Mouse (Mus musculus) frontal cortex, adult (tissue): ENCODE measurements around the gene Gm17455.

Experiments used
- ATAC-seq: cut with Nextera tagmentation; 2 replicates; pipeline ENCODE4 v1.9.2; 2017; ENCODE audit warnings: mild to moderate bottlenecking, moderate library complexity, mixed read lengths; ENCODE audit not compliant: low TSS enrichment

Gm17455 gene

DNA sequence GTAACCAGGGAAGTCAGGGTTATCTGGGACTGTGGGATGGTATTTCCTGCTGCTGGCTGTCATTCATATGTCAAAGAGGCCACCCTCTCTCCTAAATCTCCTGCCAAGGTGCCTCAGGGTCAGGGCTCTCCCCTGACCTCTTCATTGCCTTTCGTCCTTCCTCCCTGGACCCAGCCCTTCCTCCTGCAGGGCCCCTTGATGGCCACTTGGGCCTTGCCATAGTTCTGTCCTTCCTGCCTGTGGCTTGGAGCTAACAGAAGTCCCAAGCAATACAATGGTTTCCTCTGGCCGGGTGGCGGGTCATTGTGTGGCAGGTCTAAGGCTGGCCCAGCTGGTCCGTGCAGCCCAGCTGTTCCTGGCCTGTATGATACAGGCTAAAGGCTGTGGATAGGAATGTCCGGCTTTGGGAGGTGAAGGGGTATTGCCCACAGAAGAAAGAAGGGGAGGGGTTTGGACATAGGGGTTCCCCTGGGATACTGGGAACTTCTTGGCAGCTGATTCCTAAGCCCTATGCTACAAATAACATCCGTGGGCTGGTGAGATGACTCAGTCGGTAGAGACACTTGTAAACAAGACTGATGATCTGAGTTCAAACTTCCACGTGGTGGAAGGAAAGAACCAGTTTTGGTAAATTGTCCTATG is 25.5 kb upstream of the Gm17455 start:
- peak; percentile 48; the same call in 1 of the 2 replicates for ATAC-seq

DNA sequence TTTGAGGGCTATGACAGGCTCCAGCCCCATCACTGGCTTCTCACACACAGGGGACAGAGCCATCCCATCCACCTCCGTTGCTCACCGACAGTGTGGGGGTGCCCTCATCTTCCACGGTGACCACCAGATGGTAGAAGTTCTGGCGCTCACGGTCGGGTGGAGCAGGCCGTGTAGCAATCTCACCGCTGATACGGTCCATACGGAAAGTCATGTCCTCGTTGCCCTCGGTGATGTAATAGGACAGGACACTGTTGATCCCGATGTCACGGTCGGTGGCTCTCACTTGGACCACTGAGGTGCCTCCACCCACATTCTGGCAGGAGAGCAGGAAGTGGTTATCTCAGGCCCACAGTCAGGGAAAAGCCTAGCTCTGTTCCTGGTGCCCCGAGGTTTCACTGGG is 22.8 kb upstream of the Gm17455 start:
- ATAC-seq: no peak

GRCm38 (mm10) chr10:60379419-60379957 is 20.0 kb upstream of the Gm17455 start:
- ATAC-seq: no peak

DNA sequence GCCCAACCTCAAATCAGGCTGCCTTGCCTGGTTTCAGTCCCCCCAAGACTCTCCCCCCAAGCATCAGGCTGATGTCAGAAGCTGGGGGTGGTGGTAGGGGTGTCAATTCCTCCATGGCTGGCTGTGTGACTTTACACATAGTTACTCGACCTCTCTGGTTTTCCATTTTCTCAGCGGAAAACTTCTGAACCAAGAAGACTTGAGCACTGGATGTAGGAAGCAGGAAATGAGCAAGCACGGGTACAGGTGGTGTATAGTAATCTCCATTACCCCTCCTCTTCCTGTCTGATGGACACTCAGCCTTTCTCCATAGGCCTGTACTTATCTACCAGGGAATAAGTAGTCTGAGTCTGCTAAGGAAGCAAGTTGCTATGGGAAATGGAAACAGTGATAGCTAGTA is 19.3 kb upstream of the Gm17455 start:
- no peak for ATAC-seq

- no peak for ATAC-seq
These were observed 18.2 kb upstream of the Gm17455 start for GRCm38 (mm10) chr10:60381142-60381925.

DNA sequence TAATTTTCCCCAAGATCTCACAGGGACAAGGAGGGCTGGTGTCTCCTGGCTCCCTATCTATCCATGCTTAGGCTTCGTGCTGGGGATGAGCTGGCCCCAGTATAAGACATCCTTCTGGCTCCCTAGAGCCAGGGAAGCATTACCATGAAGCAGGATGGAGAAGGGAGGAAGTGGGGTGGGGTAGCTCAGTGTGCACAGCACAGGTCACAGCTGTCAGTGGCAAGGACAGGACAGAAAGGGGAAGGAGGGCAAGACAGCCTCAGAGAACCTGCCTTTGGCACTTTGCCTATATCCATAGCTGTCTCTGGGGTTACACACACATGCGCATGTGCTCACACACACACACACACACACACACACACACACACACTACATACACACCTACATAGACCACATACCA is 11.2 kb upstream of the Gm17455 start:
- ATAC-seq: no peak

DNA sequence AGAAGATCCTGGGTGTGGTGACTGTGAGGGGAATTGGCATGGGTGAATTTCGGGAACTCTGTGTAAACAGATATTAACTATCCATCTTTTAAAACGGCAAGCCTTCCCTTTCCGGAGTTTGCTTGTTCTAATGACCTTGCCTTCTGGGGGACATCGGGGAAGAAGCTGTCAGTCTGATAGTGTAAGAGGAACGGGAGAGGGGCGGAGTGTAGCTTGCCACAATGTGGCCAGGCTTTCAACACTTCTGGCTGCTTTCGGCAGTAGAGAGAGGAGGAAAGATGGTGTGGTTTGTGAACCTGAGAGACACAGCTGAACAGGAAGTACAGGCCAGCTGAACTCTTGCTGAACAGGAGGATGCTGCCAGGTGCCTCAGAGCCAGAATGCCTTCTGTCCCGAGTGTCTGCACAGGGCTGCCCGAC is 10.1 kb upstream of the Gm17455 start:
- ATAC-seq: no peak

DNA sequence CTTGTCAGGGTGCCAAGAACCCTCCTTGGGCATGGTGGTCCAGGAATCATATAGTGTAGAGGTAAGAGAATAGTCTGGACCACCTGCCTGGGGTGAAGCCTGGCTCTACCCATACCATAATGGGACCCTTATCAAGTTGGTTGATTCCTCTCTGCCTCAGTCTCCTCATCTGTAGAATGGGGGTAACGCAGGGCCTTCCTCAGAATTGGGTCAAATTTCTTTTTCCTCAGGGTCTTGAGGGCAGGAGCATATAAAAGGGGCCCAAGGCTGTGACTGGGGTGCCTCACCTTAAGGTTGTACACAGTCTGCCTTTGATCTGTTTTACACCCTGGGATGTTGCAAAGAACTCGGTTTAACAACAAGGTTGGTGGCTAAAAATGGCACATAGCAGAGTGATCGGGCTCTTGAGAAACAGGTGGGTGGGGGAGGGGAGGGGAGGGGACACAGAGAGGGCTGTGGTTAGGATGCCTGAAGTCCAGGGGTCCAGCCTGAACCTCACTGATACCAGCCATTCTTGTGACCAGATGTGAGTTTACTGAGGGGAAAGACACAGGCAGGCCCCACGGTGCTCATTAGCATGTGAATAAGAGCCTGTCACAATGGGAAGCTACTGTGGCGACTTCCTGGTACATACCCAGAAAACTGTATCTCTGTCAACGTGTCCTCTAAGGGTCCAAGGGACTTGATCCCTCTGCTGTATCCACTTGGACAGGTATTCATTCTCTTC is 9.2 kb upstream of the Gm17455 start:
- no peak for ATAC-seq

DNA sequence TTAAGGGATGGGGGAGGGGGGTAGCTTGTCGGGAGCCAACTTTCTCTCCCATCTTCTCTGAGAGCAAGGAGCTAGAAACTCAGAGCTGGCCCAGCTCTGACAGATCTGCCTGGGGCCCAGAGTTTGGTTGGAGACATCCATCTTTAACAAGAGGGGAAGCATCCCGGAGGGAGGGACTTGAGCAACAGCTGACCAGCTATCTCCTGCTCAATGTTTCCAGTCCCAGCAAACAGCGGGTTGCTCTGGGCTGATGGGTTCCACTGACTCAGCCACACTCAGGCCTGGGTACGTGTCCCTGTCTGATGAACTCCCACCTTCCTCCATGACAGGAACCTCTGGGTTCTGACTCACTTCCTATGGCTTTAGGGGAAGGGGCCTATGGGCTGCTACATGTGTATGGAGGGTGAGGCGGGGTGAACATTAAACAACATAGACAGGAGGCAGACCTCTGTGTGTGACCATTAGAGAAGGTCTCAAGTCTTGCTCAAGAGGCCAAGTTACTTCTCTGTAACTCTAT is 8.6 kb upstream of the Gm17455 start:
- no peak for ATAC-seq

GRCm38 (mm10) chr10:60391661-60392060 is 7.9 kb upstream of the Gm17455 start:
- ATAC-seq: no peak

DNA sequence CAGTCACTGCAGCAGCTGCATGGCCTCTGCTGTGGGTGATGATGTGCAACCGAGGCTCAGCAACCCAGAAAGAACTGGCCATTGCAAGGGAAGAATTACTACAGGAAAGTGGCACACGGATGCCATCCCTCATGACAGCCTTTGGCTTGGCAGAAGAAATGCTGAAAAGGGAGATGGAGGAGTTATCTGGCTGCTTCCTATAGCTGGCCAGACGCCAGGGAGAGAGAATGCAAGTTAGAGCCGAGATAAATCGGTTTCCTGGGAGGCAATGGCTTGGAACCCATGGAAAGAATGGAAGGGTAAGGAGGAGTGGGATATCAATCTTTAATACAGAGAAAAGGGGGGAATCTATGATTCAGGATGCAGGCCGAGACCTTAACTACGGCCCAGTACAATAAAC is 4.6 kb upstream of the Gm17455 start:
- ATAC-seq: peak; percentile 44; the same call in 1 of the 2 replicates

DNA sequence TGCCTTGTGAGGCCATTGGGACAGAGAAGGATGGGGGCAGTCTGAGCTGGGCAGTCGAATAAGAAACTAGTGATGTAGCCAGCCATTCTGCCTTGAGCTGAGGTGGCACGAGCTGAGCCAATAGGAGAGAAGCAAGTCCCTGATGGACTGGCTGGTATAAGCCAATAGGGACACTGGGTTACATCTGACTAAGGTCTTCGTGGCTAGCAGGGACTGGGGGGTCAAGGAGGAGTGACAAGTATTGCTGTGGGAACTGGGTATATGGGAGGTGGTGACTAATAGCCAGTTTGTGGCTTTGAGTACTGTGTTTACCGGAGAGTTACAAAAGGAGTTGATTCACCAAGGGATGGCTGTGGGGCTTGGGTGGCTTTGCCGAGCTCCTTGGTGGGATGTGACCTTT is 3.9 kb upstream of the Gm17455 start:
- no peak for ATAC-seq

- ATAC-seq: no peak
These were observed 1.3 kb upstream of the Gm17455 start for GRCm38 (mm10) chr10:60398051-60398814.

- no peak for ATAC-seq
These were observed 1.2 kb downstream of the Gm17455 start for GRCm38 (mm10) chr10:60400507-60401295.

- ATAC-seq: peak; percentile 85
These were observed 6.1 kb downstream of the Gm17455 start for GRCm38 (mm10) chr10:60405460-60406177.

- ATAC-seq: 0 out of 2 replicates have a peak, but pooled peaks have one; percentile 36
These were observed 8.3 kb downstream of the Gm17455 start for GRCm38 (mm10) chr10:60407831-60408230.

GRCm38 (mm10) chr10:60411794-60412193 is 12.3 kb downstream of the Gm17455 start:
- ATAC-seq: no peak

DNA sequence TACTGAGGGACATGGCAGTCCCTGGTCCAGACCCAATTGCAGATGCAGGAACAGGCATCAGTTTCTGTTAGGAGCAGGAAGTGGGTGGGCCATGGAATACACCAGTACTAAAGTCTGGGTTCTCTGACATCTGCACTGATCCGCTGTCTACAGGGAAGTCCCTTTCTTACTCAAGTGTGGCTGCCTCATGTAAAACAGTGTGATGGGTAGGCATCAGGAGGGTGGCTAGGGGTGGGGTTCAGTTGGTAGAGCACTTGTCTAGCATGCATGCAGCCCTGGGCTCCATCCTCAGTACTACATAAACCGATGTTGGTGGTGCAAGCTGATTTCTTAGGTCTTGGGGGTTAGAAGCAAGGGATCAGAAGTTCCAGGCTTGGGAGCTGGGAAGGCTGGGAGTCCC is 14.2 kb downstream of the Gm17455 start:
- no peak for ATAC-seq

- no peak for ATAC-seq
These were observed 17.5 kb downstream of the Gm17455 start for GRCm38 (mm10) chr10:60417041-60417440.

DNA sequence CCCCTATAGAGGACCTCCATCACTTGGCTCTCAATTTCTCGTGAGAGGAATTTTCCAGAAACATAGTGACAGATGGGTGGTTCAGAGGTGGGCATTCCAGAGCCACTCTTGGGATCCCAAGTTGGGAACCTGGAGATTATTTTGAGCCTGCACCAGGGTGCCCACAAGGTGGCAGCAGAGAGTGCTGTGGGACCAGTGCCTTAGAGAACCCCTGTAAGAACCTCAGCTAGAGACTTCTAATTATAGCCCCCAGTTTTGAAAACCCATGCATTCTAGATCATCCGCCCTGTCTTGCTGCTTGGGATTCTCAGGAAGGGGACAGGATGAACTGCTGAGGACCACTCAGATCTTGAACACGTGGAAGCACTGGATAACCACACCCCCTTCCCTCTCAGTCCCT is 18.6 kb downstream of the Gm17455 start:
- peak; percentile 67 for ATAC-seq
